Mouse (Mus musculus) fibroblast of lung, adult 2 months (primary cell): ENCODE measurements at regions not wholly inside any gene's neighbourhood (a gene's known extent, or its start where the extent isn't known, plus 50 kb on each side); places are given as distances from the start of the nearest gene placed in this dataset.

Experiments used
- DNase-seq: peaks from one replicate; pipeline ENCODE4 v3.0.0-alpha.2; 2011; ENCODE audit warnings: low read depth

DNA sequence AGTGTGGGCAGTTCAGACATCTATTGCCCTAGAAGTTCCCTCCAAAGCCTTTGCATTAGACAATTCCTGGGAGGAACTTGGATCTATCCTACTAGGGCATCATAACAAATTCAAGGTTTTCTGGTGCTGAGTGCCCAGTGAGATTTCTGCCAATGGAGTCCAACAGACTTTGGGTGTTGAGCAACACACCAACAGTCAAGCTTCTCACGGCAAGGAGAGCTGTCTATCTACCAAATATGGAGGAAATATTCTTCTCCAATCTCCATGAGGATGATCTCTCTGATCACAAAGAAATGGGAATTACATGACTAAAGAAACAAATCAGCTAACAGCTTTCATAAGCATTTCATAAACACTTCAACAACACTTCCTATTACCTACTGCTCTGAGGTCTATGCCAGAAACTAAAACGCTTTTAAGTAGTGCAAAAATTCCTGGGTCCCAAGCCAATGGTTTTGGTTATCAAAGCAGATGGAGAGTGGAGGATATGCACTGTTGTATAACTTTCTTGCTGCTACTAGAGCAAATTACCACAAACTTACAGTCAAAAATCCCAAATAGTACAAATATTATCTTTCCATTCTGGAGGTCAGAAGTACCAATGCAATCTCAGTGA lies 351.8 kb upstream of the Atp2b1 start:
- no peak for DNase-seq

DNA sequence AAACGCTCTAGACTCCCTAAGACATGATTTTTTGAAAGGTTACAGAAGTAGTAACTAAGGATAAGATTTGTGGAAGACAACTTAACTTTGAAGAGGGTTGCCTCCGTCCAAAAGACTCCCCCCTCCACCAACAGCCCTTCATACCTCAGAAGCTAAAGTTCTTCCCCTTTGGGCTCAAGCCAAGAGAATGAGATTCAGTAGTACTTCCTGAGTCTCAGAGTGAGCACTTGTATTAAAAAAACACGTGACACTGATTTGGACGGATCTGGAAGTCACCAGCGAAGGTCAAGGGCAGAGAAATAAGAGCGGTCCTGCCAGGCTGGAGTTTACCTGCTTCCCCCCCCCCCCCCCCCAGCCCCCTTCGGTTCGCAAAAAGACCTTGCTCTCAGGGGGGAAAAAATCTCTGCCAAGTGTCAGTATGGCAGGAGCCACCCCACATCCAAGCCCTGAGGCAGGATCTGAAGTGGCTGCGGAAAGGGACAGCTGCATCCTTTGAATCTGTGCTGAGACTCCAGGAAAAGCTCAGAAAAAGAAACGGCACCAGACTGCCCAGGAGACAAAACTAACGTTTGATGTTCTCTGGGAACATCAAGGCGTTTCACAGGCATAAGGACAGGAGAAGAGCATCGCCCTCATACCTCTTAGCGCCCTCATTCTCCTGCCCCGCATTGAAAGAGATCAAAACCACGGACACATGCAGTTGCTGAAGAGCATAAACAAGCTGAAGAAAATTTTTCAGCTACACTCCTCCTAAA lies 341.2 kb upstream of the Atp2b1 start:
- no peak for DNase-seq

DNA sequence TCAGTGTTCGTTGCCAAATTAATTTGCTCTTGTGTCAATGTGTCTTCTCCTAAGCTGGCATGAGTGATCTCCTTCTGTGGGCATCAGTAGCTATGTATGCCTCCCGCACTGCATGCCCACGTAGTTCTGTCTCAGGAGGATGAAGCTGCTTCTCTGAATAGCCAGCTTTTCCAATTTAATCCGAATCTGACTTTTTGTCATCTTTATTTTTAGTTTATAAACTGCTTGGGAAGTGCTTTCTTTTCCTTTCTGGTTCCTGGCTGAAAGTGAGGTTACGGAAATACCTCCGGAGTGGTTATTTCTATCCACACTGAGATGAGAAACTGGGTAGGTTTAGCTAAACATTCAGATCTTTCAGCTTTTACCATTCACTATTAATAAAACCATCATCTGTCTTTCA lies 337.2 kb upstream of the Atp2b1 start:
- DNase-seq: no peak

DNA sequence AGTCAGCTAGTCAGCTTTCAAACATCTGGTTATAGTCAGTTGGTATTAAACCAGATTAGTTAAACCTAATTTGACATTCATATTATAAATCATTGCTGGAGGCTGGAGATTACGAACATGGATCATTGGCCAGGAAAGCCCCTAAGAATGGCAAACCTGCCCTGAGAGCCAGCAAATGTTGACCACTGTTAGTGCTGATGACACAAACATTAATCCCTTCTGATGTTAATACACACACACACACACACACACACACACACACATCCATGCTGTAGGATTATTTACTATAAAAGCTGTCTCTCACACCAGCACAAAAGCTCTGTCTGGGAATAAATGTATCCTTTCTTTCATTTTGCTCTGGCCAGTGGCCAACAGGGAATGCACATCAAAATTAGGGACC lies 329.4 kb upstream of the Atp2b1 start:
- no peak for DNase-seq

DNA sequence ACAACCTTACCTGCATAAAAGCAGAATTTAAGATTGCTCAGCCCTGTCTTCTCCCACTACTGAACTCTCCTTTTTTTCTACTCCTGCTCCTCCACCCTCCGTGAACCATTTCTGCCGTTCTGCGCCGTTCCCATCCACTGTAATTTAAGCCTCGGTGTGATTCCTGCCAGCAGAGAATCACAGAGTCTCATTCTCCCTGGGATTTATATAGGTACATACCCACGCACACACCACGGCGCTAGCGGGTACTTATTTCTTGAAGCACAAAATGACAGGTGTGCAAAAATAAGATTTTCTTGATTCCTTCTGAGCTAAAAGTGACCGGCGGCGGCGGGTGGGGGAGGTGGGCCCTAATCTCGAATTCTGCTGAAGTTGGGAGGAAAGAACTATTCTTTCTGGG lies 324.5 kb upstream of the Atp2b1 start:
- DNase-seq: no peak

DNA sequence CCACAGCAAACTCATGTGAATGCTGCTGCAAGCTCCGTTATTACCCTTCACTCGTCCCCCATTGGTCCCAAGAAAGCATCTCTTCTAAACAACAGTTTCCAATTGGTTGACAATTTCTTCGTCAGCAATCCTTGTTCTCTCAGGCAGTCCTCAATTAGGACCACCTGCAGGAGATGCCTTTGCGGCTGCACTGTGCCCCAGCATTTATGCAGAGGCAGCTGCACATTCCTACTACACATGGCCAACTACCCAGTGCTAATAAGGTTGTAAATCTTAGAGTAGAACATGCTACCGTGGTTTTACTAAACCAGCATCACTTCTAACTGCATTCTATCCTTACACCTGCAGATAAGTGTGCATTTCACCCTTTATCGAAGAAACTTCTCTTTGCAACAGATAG lies 322.1 kb upstream of the Atp2b1 start:
- DNase-seq: no peak

DNA sequence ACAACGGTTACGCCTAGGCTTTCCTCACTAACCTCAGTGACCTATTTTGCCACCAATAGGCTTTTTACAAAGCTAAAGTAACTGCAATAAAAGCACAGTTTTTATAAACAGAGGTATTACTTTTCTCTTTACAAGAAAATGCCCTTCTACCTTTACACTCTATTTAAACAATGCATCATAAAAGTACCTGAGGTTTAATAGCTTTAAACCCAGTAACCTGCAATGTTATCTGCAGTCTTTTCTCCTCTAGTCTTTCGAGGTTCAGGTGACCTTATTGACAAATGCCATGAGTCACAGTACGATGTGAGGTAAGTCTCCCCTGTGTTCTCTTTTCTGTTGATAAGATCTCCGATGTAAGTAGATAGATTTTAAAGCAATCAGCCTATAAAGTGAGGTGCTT lies 320.3 kb upstream of the Atp2b1 start:
- no peak for DNase-seq

DNA sequence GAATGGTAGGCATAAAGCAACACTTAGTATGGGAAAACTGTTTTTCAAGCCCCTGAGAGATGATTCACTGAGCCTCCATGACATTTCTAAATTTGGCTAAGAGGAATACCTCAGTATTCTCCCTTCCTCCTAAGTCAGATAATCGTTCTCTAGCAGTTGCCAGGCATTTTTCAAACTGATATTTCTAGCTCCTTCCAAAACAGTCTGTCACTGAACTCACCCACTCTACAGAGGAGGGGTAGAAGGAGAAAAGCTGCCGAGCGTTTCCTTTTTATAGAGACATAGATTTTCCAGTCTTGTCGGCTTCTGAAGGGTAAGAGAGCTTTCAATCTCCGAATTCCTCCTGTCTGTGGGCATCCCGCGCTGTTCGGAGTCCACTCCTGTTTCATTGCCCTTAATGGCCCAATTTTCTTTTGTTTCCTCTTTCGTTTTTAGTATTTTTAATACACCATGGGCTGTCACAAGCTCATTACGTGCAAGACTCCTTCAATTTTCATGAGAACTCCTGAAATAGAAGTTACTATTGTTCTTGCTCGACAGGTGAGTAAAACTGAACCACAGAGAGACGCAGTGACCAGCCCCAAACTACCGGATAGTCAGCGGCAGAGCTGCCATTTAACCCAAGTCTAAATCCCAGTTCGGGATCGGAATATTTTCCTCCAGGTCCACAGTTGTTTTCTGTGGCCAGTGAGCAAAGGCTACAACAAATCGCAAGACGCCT lies 305.8 kb upstream of the Atp2b1 start:
- no peak for DNase-seq

DNA sequence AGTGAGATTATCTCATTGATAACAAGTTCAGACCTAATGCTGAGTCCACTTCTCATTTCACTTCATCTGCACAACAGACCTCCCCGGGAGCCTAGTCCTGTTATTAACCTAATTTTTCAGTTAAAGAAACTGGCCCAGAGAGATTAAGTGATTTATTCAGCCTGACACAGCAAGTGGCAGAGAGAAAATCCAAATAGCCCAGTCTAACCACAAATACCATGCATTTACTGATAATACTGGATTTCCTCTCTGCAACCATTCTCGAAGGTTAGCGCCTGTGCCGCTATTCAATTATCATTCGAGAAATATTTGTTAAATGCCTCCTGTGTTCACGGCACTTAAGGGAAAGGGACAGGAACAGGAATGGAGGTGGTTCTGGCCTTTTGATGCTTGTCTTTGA lies 303.5 kb upstream of the Atp2b1 start:
- DNase-seq: no peak

DNA sequence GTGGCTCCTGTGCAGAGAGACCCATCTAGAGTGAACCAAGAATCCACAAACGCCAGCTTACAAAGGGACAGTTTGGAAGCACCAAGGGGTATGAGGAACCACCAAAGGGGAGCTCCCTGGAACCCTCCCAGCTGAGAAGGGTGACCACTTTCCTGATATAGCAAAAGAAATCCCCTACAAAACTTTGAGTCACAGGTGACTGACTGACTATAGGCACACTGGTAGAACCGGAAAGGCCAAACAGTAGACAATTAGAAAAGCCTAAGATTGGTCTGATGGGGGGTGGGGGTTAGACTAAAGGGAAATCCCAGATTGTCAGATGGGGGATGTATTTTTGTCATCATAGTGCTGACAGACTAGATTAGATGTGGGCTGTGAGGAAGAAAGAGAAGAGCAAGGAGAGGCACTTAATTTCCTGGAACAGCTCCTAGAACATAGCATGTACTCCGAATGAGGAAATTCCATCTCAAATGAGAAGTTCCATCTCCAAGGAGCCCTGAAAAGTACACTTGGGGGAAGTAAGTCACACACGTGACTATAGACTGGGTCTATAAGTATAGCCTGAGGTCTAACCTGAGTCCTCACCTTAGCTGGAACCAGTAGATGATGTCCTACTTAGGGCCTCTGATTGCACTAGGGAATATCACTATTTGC lies 302.4 kb upstream of the Atp2b1 start:
- DNase-seq: no peak

DNA sequence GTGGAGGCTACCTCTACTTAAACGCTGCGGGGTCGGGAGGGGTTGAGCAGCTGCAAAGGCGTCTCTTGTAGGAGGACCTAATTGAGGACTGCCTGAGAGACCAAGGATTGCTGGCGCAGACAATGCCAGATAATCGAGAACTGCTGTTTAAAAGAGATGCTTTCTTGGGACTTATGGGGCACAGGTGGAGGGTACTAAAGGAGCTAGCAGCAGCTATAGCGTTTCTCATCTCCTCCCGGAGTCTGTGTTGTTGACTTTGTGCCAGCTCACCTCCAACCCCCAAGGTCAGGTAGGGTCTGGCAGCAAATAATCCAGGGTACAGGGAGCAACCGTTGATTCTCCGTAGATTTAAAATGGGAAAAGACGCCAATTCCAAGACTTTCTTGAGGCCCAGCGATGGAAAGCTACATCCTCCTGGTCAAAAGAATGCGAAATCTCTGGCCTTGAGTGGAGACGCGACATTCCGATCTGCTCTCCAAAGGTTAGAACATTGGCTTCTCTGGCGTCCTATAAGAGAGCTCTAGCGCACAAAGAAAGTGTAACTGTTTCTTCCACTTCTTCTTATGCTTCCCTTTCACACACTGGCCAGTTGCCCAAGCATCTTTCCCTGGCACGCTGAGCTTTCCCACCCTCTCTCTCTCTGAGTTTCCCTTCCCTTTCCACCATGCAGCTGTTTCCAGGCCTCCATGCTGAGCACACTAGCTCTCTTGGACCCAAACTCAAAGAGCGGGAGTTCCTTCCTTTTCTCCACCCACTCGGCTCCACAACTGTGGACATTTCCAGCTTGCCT lies 295.3 kb upstream of the Atp2b1 start:
- no peak for DNase-seq

DNA sequence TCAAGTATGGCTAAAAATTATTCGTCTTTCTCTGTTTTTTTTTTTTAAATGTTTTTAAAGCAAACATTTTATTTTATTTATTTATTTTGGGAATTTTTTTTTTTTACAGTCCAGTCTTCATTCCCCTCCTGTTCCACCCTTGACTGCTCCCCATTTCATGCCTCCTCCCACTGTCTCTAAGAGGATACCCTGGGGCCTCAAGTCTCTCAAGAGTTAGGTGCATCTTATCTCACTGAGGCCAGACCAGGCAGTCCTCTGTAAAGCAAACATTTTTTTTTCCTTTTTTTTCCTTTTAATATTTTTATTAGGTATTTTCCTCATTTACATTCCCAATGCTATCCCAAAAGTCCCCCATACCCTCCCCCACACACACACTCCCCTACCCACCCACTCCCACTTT lies 290.1 kb upstream of the Atp2b1 start:
- no peak for DNase-seq

DNA sequence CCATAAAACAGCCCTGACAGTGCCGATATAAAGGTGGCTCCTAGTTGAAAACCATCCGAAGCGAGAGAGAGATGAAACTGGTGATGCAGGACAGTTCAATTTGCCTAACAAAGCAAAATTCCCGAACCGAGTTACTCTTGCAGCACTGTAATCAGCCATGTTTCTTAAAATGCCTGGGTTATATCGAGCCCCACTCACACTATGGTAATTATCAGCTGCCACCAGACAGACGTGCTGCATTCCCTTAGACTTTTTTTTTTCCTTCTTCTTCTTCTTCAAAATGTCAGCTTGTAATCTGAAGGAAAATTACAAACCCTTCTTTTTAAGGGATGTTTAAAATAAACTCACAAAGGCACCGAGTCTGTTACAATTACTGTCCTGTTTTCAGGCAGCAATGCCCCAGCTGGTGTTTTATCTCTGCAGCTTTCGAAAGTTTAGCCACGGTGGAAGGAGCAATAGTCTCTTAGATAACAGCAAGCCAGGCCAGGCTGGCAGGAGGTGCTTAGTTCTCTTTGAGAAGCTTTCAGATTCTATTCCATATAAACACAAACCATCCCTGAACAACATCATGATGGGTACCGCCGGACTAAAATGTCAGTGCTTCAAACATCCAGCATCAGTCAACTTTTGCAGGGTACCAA lies 289.4 kb upstream of the Atp2b1 start:
- DNase-seq: no peak

DNA sequence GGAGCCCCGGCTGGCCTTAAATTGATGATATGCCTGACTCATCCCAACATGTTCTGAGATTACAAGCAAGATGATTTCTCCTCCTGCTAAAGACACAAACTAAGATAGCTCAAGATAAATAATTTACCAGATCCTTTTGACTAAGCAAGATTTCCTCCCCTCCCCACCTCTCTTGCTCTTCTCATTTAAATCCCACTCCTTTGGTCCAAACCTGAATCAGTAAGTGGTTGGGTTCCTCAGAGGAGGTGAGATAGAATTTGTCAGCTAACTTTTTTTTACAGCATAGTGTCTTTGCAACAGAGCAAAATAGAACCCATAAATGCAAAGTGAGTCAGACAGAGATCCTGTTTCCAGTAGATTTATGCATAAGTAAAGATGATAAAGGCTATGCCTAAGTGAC lies 286.0 kb upstream of the Atp2b1 start:
- no peak for DNase-seq

DNA sequence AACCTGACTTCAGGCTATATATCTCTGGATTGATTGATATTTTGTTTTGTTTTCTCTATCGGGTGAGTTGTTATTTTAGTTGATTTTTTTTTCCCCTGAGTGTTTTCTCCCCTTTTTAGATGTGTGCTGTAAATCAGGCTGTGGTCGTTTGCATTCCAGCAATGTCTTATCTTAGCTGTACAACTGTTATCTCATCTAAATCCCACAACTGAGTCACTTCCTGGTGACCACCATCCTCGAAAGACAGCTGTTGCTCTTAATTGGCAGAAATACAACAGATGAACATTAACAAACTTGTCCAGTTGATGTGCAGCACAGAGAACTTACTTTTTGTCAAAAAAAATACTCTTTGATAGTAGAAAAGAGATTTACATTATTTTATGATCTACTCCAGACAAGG lies 285.0 kb upstream of the Atp2b1 start:
- no peak for DNase-seq

DNA sequence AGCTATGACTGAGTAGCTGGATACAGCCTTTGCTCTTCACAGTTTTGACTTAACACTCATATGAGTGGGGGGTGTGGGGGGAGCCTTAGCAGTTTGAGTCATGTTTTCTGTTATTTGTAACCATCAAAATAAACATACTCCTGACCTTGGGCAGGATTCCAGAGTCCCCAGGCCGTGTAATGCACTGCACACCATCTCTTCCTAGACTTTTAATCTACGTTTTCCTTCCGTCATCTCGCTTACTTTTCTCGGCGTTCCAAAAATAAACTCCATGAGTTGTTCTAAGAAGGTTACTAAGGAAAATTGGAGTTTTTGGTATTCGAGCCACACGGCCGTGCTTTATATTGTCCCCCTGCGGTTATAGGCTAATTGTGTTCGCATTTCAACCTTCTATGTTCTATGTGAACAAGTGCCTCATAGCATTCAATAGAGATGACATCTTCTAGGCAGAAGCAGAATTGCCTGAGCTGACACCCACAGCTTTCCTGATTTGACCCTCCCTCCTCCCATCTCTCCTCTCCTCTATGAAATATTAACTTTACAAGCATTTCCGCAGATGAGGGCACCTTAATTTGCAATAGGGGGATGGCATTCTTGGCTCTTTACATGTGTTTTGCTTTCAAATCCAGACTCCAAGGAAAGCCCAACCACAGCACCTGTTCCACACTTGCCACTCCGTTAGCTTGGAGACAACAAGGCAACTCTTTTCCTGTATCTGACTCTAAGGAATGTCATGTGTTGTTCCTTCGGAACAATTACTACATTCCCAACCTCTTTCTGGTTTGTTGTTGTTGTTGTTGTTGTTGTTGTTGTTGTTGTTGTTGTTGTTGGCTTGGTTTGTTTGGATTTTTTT lies 276.2 kb upstream of the Atp2b1 start:
- no peak for DNase-seq

DNA sequence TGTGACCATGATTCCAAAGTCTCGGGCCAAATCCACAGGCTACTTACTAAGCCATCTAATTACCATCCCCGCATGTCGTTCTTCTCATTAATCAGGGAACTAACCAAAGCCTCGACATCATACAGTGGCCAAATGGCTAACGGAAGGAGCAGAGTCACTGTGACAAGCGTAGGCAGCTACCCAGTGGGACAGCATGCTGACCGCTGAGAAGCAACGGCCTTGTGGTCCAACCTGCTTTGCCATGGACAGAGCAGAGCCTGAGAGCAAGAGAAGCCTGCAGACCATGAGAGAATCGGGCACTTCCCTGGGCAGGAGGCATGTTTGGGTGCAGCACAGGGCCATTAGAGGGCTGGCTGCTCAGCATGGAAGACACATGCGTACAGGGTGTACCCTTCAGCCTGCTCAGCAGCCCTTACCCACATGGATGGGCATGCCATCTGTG lies 268.5 kb upstream of the Atp2b1 start:
- no peak for DNase-seq

DNA sequence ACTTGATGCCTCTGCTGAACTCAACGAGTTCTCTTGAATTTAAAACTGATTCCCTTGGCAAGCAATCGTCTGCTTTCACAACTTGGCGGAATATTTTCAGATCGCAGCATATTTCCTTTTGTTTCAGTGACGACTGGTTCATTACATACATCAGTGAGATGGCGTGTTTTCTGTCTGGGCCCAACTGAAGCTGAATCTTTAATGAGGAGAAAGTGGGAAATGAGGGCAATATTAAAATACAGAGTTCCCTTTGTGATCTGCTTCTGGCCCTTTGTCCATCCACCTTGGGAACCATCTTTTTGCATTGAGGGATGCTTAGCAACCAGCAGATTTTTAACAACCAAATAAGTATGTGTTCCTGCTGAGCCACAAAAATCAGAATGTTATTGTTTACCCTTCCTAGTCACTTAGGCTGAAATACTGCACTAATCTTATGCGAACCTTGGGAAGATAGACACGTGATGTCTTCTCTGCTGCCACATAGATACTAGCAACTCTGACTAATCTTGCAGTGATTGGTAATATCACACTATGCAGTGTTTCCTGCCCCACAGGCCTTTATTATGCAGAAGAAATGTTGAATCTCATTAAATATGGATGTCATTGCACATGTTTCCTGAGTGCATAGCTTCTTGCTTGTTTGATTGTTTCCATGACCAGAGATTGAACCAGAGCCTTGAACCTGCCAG lies 267.8 kb upstream of the Atp2b1 start:
- DNase-seq: no peak

DNA sequence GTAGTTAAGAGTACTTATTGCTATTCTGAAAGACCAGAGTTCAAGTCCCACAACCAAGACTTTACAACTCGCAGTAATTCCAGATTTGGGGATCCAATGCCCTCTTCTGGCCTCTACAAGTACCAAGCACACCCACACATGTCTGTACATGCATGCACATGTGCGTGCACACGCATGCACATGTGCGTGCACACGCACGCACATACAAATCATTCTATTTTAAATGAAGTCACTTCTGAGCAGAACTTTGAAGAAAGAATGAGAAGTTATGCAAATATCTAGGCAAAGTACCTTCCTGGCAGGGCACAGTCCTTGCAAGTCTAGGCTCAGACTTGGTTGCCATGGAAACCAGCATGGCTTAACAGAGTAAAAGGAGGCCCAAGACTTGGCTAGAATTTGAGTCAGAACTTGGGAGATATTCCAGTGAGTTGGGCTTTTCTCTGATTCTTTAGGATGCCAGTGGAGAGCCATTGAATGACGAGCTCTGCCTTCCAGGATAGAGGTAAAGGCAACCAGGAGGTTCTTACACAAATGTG lies 265.4 kb upstream of the Atp2b1 start:
- DNase-seq: no peak

DNA sequence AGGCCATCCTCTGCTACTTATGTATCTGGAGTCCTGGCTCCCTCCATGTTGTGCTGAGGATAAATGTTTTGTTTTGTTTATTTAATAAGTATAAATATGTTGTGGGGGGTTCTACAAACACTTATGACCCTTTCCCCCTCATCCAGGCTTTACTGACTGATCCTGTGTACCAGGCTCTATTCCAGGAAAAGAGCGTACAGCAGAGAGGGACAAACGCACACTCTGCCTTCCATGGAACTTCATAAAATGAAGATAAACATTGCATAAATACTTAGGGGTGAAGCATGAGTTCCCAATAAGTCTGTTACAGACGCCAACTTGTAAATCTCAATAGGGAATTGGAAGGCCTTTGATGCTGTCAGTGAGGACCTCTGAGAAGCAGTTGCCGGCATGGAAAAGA lies 263.7 kb upstream of the Atp2b1 start:
- no peak for DNase-seq
